ENCODE assay signal across 29 mouse cellular contexts in genomic region chr7:35154449-35154848, GRCm38 (mm10). TPM values are rescaled to one million over a fixed set of nuclear protein-coding genes. Genes with fewer than 3 reads are reported as not detected.
DNase-seq lines count a peak whose midpoint lies in the region; ATAC-seq lines count a peak whose summit lies in the region.
"Had no signal": no experiment of that assay in that cellular context is flagged by ENCODE, and none has a peak within 500 bp of the region (broad histone marks: within the 10 kb centered on the region; RNA-seq: fewer than 3 reads in every experiment).

No protein-coding gene starts in this region.

- H3K9me3 ChIP-seq in megakaryocyte, embryonic 14.5 days, result peaks cover 2% of the 10 kb centered on the region
- H3K9me3 ChIP-seq in neural tube, embryonic 15.5 days (replicated peaks), result no peaks in the 10 kb centered on the region
- no peaks in the 10 kb centered on the region for H3K9me3 ChIP-seq in hindbrain, embryonic 12.5 days (replicated peaks)
- H3K9me3 ChIP-seq: embryonic facial prominence, embryonic 13.5 days; forebrain, embryonic 12.5 days; forebrain, embryonic 15.5 days; G1E; heart, embryonic 10.5 days; heart, embryonic 13.5 days; hindbrain, embryonic 15.5 days had no signal

- no peaks in the 10 kb centered on the region for H3K36me3 ChIP-seq in megakaryocyte, embryonic 14.5 days (replicated peaks; ENCODE audit: low read length)
- no peaks in the 10 kb centered on the region for H3K36me3 ChIP-seq in neural tube, embryonic 15.5 days
- no peaks in the 10 kb centered on the region for H3K36me3 ChIP-seq in hindbrain, embryonic 12.5 days
- H3K36me3 ChIP-seq: embryonic facial prominence, embryonic 10.5 days; embryonic facial prominence, embryonic 13.5 days; forebrain, embryonic 12.5 days; forebrain, embryonic 15.5 days; G1E; heart, embryonic 10.5 days; heart, embryonic 13.5 days; hindbrain, embryonic 15.5 days had no signal

- 85% methylated on average over 12 of the region's 12 CpGs for WGBS in neural tube, embryonic 15.5 days
- 83% methylated on average over 12 of the region's 12 CpGs for WGBS in hindbrain, embryonic 12.5 days

- DNase-seq in 416B (ENCODE audit: low read depth), result peak; percentile 96
- peak; percentile 19 for DNase-seq in CD4-positive helper T cell, adult 2 months (ENCODE audit: low read depth, low spot score)
- no peak for DNase-seq in kidney, adult 9 months
- no peak for DNase-seq in left cerebral cortex, adult 18-20 months (ENCODE audit: low spot score in 2 of 2)
- DNase-seq: adrenal gland, adult 2 months; adrenal gland, postnatal 14 days; cerebellum, adult 11 months; cerebellum, adult 2 months; cerebellum, adult 9-11 months; cerebellum, postnatal 25 days; embryo, embryonic 11 days; gastrocnemius, postnatal 25 days; heart, adult 2 months; heart, postnatal 14 days; heart, postnatal 4 days had no signal

- H3K9ac ChIP-seq in neural tube, embryonic 15.5 days (replicated peaks), result no peak overlapping the region
- no peak overlapping the region for H3K9ac ChIP-seq in hindbrain, embryonic 12.5 days
- H3K9ac ChIP-seq: embryonic facial prominence, embryonic 13.5 days; forebrain, embryonic 12.5 days; forebrain, embryonic 15.5 days; heart, embryonic 13.5 days; hindbrain, embryonic 15.5 days had no signal

- no peak overlapping the region for H3K4me2 ChIP-seq in neural tube, embryonic 15.5 days
- no peak overlapping the region for H3K4me2 ChIP-seq in hindbrain, embryonic 12.5 days (replicated peaks)
- H3K4me2 ChIP-seq: embryonic facial prominence, embryonic 13.5 days; forebrain, embryonic 12.5 days; forebrain, embryonic 15.5 days; heart, embryonic 13.5 days; hindbrain, embryonic 15.5 days had no signal

- no peak overlapping the region for H3K27ac ChIP-seq in neural tube, embryonic 15.5 days (replicated peaks)
- no peak overlapping the region for H3K27ac ChIP-seq in hindbrain, embryonic 12.5 days
- H3K27ac ChIP-seq: embryonic facial prominence, embryonic 10.5 days; embryonic facial prominence, embryonic 13.5 days; forebrain, embryonic 12.5 days; forebrain, embryonic 15.5 days; heart, adult 2 months; heart, embryonic 10.5 days; heart, embryonic 13.5 days; hindbrain, embryonic 15.5 days had no signal

- H3K4me1 ChIP-seq in megakaryocyte, embryonic 14.5 days, result peaks cover 48% of the 10 kb centered on the region
- H3K4me1 ChIP-seq in neural tube, embryonic 15.5 days, result no peaks in the 10 kb centered on the region
- no peaks in the 10 kb centered on the region for H3K4me1 ChIP-seq in hindbrain, embryonic 12.5 days
- H3K4me1 ChIP-seq: forebrain, embryonic 12.5 days; forebrain, embryonic 15.5 days; hindbrain, embryonic 15.5 days had no signal

- H3K4me3 ChIP-seq in megakaryocyte, embryonic 14.5 days (replicated peaks), result peak overlapping the region; percentile 52
- no peak overlapping the region for H3K4me3 ChIP-seq in neural tube, embryonic 15.5 days (replicated peaks)
- no peak overlapping the region for H3K4me3 ChIP-seq in hindbrain, embryonic 12.5 days
- H3K4me3 ChIP-seq: embryonic facial prominence, embryonic 10.5 days; embryonic facial prominence, embryonic 13.5 days; erythroblast, embryonic 14.5 days; forebrain, embryonic 12.5 days; forebrain, embryonic 15.5 days; heart, adult 2 months; heart, embryonic 10.5 days; heart, embryonic 13.5 days; hindbrain, embryonic 15.5 days had no signal

- ATAC-seq in granulocyte monocyte progenitor cell, adult 5-6 weeks (replicated peaks; ENCODE audit: poor library complexity, severe bottlenecking), result peak; percentile 11
- no peak for ATAC-seq in neural tube, embryonic 15.5 days (ENCODE audit: low FRiP score)
- no peak for ATAC-seq in hindbrain, embryonic 12.5 days (ENCODE audit: low FRiP score)
- ATAC-seq: forebrain, embryonic 15.5 days had no signal

- H3K27me3 ChIP-seq in megakaryocyte, embryonic 14.5 days (replicated peaks), result peaks cover 81% of the 10 kb centered on the region
- no peaks in the 10 kb centered on the region for H3K27me3 ChIP-seq in neural tube, embryonic 15.5 days (replicated peaks)
- H3K27me3 ChIP-seq in hindbrain, embryonic 12.5 days, result peaks cover 6% of the 10 kb centered on the region; the same call in 1 of the 2 replicates
- H3K27me3 ChIP-seq: CH12.LX; forebrain, embryonic 15.5 days; hindbrain, embryonic 15.5 days had no signal

RNA-seq across cellular contexts. Expression of gene Slc7a10, which starts 31.7 kb away (rescaled TPM):
- total RNA-seq in granulocyte monocyte progenitor cell, adult 5-6 weeks (2014; fragmentation: Nextera tagmentation), result not detected in 2 replicates
- not detected in 2 replicates for total RNA-seq in granulocyte monocyte progenitor cell, adult 5-6 weeks (2017)
- polyA plus RNA-seq in megakaryocyte, embryonic 14.5 days (2012; ENCODE audit: insufficient read depth, low replicate concordance), result not detected in 2 replicates
- polyA plus RNA-seq in neural tube, embryonic 15.5 days (2015; fragmentation: Nextera tagmentation; extraction: Ambion mirVana), result 24.1 and 25.6 TPM in 2 replicates
- 1.9 and 2.1 TPM in 2 replicates for polyA plus RNA-seq in hindbrain, embryonic 12.5 days (2016; fragmentation: Nextera tagmentation; extraction: Ambion mirVana)
- 10 to 100 TPM; 31.0 to 37.1 TPM for total RNA-seq in left cerebral cortex, adult 18-20 months (2021)
- total RNA-seq: CH12.LX had no signal
- polyA plus RNA-seq: erythroblast, embryonic 14.5 days; G1E had no signal

RNA-seq across cellular contexts. Expression of gene Cebpa, which starts 35.4 kb away (rescaled TPM):
- 89.6 and 92.8 TPM in 2 replicates for total RNA-seq in granulocyte monocyte progenitor cell, adult 5-6 weeks (2014; fragmentation: Nextera tagmentation)
- total RNA-seq in granulocyte monocyte progenitor cell, adult 5-6 weeks (2017), result 33.3 and 45.1 TPM in 2 replicates
- 43.6 and 55.1 TPM in 2 replicates for polyA plus RNA-seq in megakaryocyte, embryonic 14.5 days (2012; ENCODE audit: insufficient read depth, low replicate concordance)
- 0.74 and 1.9 TPM in 2 replicates for polyA plus RNA-seq in neural tube, embryonic 15.5 days (2015; fragmentation: Nextera tagmentation; extraction: Ambion mirVana)
- 0.96 and 1.6 TPM in 2 replicates for polyA plus RNA-seq in hindbrain, embryonic 12.5 days (2016; fragmentation: Nextera tagmentation; extraction: Ambion mirVana)
- 10 to 100 TPM; 11.1 to 11.2 TPM for total RNA-seq in left cerebral cortex, adult 18-20 months (2021)
- total RNA-seq: CH12.LX, G1E had no signal

Comparison
In these comparisons a context has a peak if more than half of its experiments do, and no peak if none do; other contexts are left out.
1. DNase-seq: peak in 416B (single experiment) and CD4-positive helper T cell, adult 2 months (single experiment); none in kidney, adult 9 months (single experiment) and left cerebral cortex, adult 18-20 months (0 of 2).
2. RNA of gene Cebpa, which starts 35.4 kb away (polyA plus RNA-seq): 43.6 to 55.1 TPM in megakaryocyte, embryonic 14.5 days; 0.96 to 1.6 TPM in hindbrain, embryonic 12.5 days and 0.74 to 1.9 TPM in neural tube, embryonic 15.5 days; every median in the first group is over 10 times any median in the second.